Mouse (Mus musculus): ENCODE measurements around the gene Gm28048. TPM values are rescaled to one million over a fixed set of nuclear protein-coding genes. Genes with fewer than 3 reads are reported as not detected.

Gene Gm28048
- polyA plus RNA-seq, 1 experiment, result 1.9 TPM

- no peaks in the 10 kb centered on the region for H3K79me2 ChIP-seq (ENCODE audit: control insufficient read depth, insufficient read depth)
- no peaks in the 10 kb centered on the region for H3K27me3 ChIP-seq (ENCODE audit: control insufficient read depth, insufficient read depth, insufficient read length)
- no peak for TF ChIP-seq MYOG (IDR thresholded peaks at IDR 0.05; ENCODE audit: control insufficient read depth in 1 of 3, insufficient read depth in 1 of 3, insufficient read length in 2 of 3, low read depth in 2 of 3)
- TF ChIP-seq CEBPB (IDR thresholded peaks at IDR 0.05; ENCODE audit: insufficient read depth, poor library complexity, severe bottlenecking), result no peak
- TF ChIP-seq POLR2A (IDR thresholded peaks at IDR 0.05; ENCODE audit: insufficient read length, low read depth), result no peak
- no peak for TF ChIP-seq SRF (IDR thresholded peaks at IDR 0.05; ENCODE audit: control insufficient read depth, insufficient read length, low read depth)
- no peak for TF ChIP-seq E2F4 (IDR thresholded peaks at IDR 0.05; ENCODE audit: insufficient read depth)
- no peak for TF ChIP-seq POLR2AphosphoS2 (IDR thresholded peaks at IDR 0.05; ENCODE audit: insufficient read length, low read depth)
- TF ChIP-seq REST (IDR thresholded peaks at IDR 0.05; ENCODE audit: insufficient read depth, insufficient read length), result no peak
- TF ChIP-seq TCF3 (IDR thresholded peaks at IDR 0.05; ENCODE audit: insufficient read length, low read depth), result no peak
- TF ChIP-seq TCF12 (IDR thresholded peaks at IDR 0.05; ENCODE audit: insufficient read depth, poor library complexity, severe bottlenecking), result no peak
- TF ChIP-seq MYOD1 (IDR thresholded peaks at IDR 0.05; ENCODE audit: control insufficient read depth in 1 of 3, insufficient read length in 2 of 3, low read depth in 2 of 3), result no peak
- no peak for TF ChIP-seq USF1 (IDR thresholded peaks at IDR 0.05; ENCODE audit: low read depth)
- no peak for TF ChIP-seq MAX (IDR thresholded peaks at IDR 0.05; ENCODE audit: low read depth)
- peaks cover 26% of the 10 kb centered on the region for H3K36me3 ChIP-seq (ENCODE audit: control insufficient read depth, insufficient read depth)
- H3K4me3 ChIP-seq, result peak overlapping the region; percentile 45
- no peak overlapping the region for H3ac ChIP-seq (ENCODE audit: control insufficient read depth, insufficient read length)
- peak overlapping the region; percentile 99 for H3K4me2 ChIP-seq (ENCODE audit: low read depth)
Observed at GRCm38 (mm10) chr11:23007166-23007480, 25.2 kb upstream of the Gm28048 start.

GRCm38 (mm10) chr11:23005276-23005675, 23.4 kb upstream of the Gm28048 start:
- TF ChIP-seq MYOG (IDR thresholded peaks at IDR 0.05; ENCODE audit: control insufficient read depth in 1 of 3, insufficient read depth in 1 of 3, insufficient read length in 2 of 3, low read depth in 2 of 3) (no peak), MAX (IDR thresholded peaks at IDR 0.05; ENCODE audit: low read depth) (no peak), CEBPB (IDR thresholded peaks at IDR 0.05; ENCODE audit: insufficient read depth, poor library complexity, severe bottlenecking) (no peak), POLR2A (IDR thresholded peaks at IDR 0.05; ENCODE audit: insufficient read length, low read depth) (no peak), POLR2AphosphoS2 (IDR thresholded peaks at IDR 0.05; ENCODE audit: insufficient read length, low read depth) (no peak), E2F4 (IDR thresholded peaks at IDR 0.05; ENCODE audit: insufficient read depth) (no peak), USF1 (IDR thresholded peaks at IDR 0.05; ENCODE audit: low read depth) (no peak), MYOD1 (IDR thresholded peaks at IDR 0.05; ENCODE audit: control insufficient read depth in 1 of 3, insufficient read length in 2 of 3, low read depth in 2 of 3) (no peak), TCF3 (IDR thresholded peaks at IDR 0.05; ENCODE audit: insufficient read length, low read depth) (no peak), TCF12 (IDR thresholded peaks at IDR 0.05; ENCODE audit: insufficient read depth, poor library complexity, severe bottlenecking) (no peak), SRF (IDR thresholded peaks at IDR 0.05; ENCODE audit: control insufficient read depth, insufficient read length, low read depth) (no peak)

GRCm38 (mm10) chr11:22998308-22998707, 16.4 kb upstream of the Gm28048 start:
- Histone ChIP-seq H3K4me3 (no peak overlapping the region), H3K79me2 (ENCODE audit: control insufficient read depth, insufficient read depth) (peaks cover 12% of the 10 kb centered on the region)
- no peak for TF ChIP-seq MYOG (IDR thresholded peaks at IDR 0.05; ENCODE audit: control insufficient read depth in 1 of 3, insufficient read depth in 1 of 3, insufficient read length in 2 of 3, low read depth in 2 of 3)
- TF ChIP-seq E2F4 (IDR thresholded peaks at IDR 0.05; ENCODE audit: insufficient read depth), result no peak
- TF ChIP-seq POLR2A (IDR thresholded peaks at IDR 0.05; ENCODE audit: insufficient read length, low read depth), result no peak
- no peak for TF ChIP-seq USF1 (IDR thresholded peaks at IDR 0.05; ENCODE audit: low read depth)
- no peak for TF ChIP-seq MAX (IDR thresholded peaks at IDR 0.05; ENCODE audit: low read depth)
- TF ChIP-seq CEBPB (IDR thresholded peaks at IDR 0.05; ENCODE audit: insufficient read depth, poor library complexity, severe bottlenecking), result no peak
- TF ChIP-seq TCF3 (IDR thresholded peaks at IDR 0.05; ENCODE audit: insufficient read length, low read depth), result no peak
- no peak for TF ChIP-seq TCF12 (IDR thresholded peaks at IDR 0.05; ENCODE audit: insufficient read depth, poor library complexity, severe bottlenecking)
- TF ChIP-seq SRF (IDR thresholded peaks at IDR 0.05; ENCODE audit: control insufficient read depth, insufficient read length, low read depth), result no peak
- TF ChIP-seq POLR2AphosphoS2 (IDR thresholded peaks at IDR 0.05; ENCODE audit: insufficient read length, low read depth), result no peak
- TF ChIP-seq REST (IDR thresholded peaks at IDR 0.05; ENCODE audit: insufficient read depth, insufficient read length), result no peak
- TF ChIP-seq MYOD1 (IDR thresholded peaks at IDR 0.05; ENCODE audit: control insufficient read depth in 1 of 3, insufficient read length in 2 of 3, low read depth in 2 of 3), result no peak

More at GRCm38 (mm10) chr11:23005276-23005675, 23.4 kb upstream of the Gm28048 start:
- Histone ChIP-seq H3K27me3 (ENCODE audit: control insufficient read depth, insufficient read depth, insufficient read length) (no peaks in the 10 kb centered on the region), H3K79me2 (ENCODE audit: control insufficient read depth, insufficient read depth) (no peaks in the 10 kb centered on the region), H3K36me3 (ENCODE audit: control insufficient read depth, insufficient read depth) (peaks cover 44% of the 10 kb centered on the region), H3ac (ENCODE audit: control insufficient read depth, insufficient read length) (no peak overlapping the region), H3K4me3 (no peak overlapping the region), H3K4me2 (ENCODE audit: low read depth) (no peak overlapping the region)

GRCm38 (mm10) chr11:22995461-22995860, 13.6 kb upstream of the Gm28048 start:
- H3K27me3 ChIP-seq (ENCODE audit: control insufficient read depth, insufficient read depth, insufficient read length), result no peaks in the 10 kb centered on the region
- TF ChIP-seq POLR2AphosphoS2 (IDR thresholded peaks at IDR 0.05; ENCODE audit: insufficient read length, low read depth), result no peak
- no peak for TF ChIP-seq TCF12 (IDR thresholded peaks at IDR 0.05; ENCODE audit: insufficient read depth, poor library complexity, severe bottlenecking)
- no peak for TF ChIP-seq REST (IDR thresholded peaks at IDR 0.05; ENCODE audit: insufficient read depth, insufficient read length)
- no peak for TF ChIP-seq USF1 (IDR thresholded peaks at IDR 0.05; ENCODE audit: low read depth)
- TF ChIP-seq SRF (IDR thresholded peaks at IDR 0.05; ENCODE audit: control insufficient read depth, insufficient read length, low read depth), result no peak
- no peak for TF ChIP-seq MYOD1 (IDR thresholded peaks at IDR 0.05; ENCODE audit: control insufficient read depth in 1 of 3, insufficient read length in 2 of 3, low read depth in 2 of 3)
- TF ChIP-seq TCF3 (IDR thresholded peaks at IDR 0.05; ENCODE audit: insufficient read length, low read depth), result no peak
- TF ChIP-seq MYOG (IDR thresholded peaks at IDR 0.05; ENCODE audit: control insufficient read depth in 1 of 3, insufficient read depth in 1 of 3, insufficient read length in 2 of 3, low read depth in 2 of 3), result no peak
- TF ChIP-seq MAX (IDR thresholded peaks at IDR 0.05; ENCODE audit: low read depth), result no peak
- no peak for TF ChIP-seq CEBPB (IDR thresholded peaks at IDR 0.05; ENCODE audit: insufficient read depth, poor library complexity, severe bottlenecking)
- no peak for TF ChIP-seq POLR2A (IDR thresholded peaks at IDR 0.05; ENCODE audit: insufficient read length, low read depth)
- TF ChIP-seq E2F4 (IDR thresholded peaks at IDR 0.05; ENCODE audit: insufficient read depth), result no peak
- H3K79me2 ChIP-seq (ENCODE audit: control insufficient read depth, insufficient read depth), result peaks cover 40% of the 10 kb centered on the region
- H3K36me3 ChIP-seq (ENCODE audit: control insufficient read depth, insufficient read depth), result peaks cover 63% of the 10 kb centered on the region
- no peak overlapping the region for H3K4me2 ChIP-seq (ENCODE audit: low read depth)
- H3ac ChIP-seq (ENCODE audit: control insufficient read depth, insufficient read length), result no peak overlapping the region
- no peak overlapping the region for H3K4me3 ChIP-seq

More at GRCm38 (mm10) chr11:22998308-22998707, 16.4 kb upstream of the Gm28048 start:
- H3ac ChIP-seq (ENCODE audit: control insufficient read depth, insufficient read length), result no peak overlapping the region
- no peaks in the 10 kb centered on the region for H3K27me3 ChIP-seq (ENCODE audit: control insufficient read depth, insufficient read depth, insufficient read length)
- H3K4me2 ChIP-seq (ENCODE audit: low read depth), result no peak overlapping the region
- peaks cover 91% of the 10 kb centered on the region for H3K36me3 ChIP-seq (ENCODE audit: control insufficient read depth, insufficient read depth)
